Mouse (Mus musculus) left cerebral cortex, postnatal 36 days (tissue): ENCODE measurements at regions not wholly inside any gene's neighbourhood (a gene's known extent, or its start where the extent isn't known, plus 50 kb on each side); places are given as distances from the start of the nearest gene placed in this dataset.

Experiments used
- DNase-seq, 2 experiments: peaks; one replicate each; pipeline ENCODE4 v3.0.0; 2021 to 2022; ENCODE audit warnings: low spot score in 2 of 2, mixed read lengths in 1 of 2
- intact Hi-C: fragments of 180-260 bp; cut with DNase I; formaldehyde crosslinking; loops from one replicate; pipeline ENCODE4 v1.15.1; 2025

GRCm38 (mm10) chr2:57185151-57185550 lies 52.3 kb upstream of the Gpd2 start:
- no peak for DNase-seq
- intact Hi-C loops, result no loop called here

GRCm38 (mm10) chr2:57183108-57183507 lies 54.3 kb upstream of the Gpd2 start:
- intact Hi-C loops, result loop anchor here (2.0 to 5.0 kb wide), 3 partner anchors 54 to 1066 kb away; partner anchors contain the start of gene Gpd2
- DNase-seq, result peak in 1 of 2 experiments; percentile 5

GRCm38 (mm10) chr2:57181692-57182541 lies 55.5 kb upstream of the Gpd2 start:
- DNase-seq, result peak; percentile 95
- intact Hi-C loops, result loop anchor here (2.0 to 5.0 kb wide), 3 partner anchors 55 to 1065 kb away; partner anchors contain the start of gene Gpd2

- intact Hi-C loops, result loop anchor here (5.0 kb wide), 2 partner anchors 64 to 1064 kb away; no protein-coding TSS in a partner anchor
- DNase-seq, result no peak
Observed at GRCm38 (mm10) chr2:57181350-57181691, 56.1 kb upstream of the Gpd2 start.

GRCm38 (mm10) chr2:57178056-57178455 lies 54.3 kb upstream of the Nr4a2 start:
- intact Hi-C loops, result no loop called here
- peak; percentile 37 to 53 for DNase-seq

- intact Hi-C loops, result no loop called here
Observed at GRCm38 (mm10) chr2:57176547-57176946, 52.7 kb upstream of the Nr4a2 start.

GRCm38 (mm10) chr2:57175219-57175618 lies 51.4 kb upstream of the Nr4a2 start:
- no peak for DNase-seq
- intact Hi-C loops, result no loop called here

More at GRCm38 (mm10) chr2:57176547-57176946, 52.7 kb upstream of the Nr4a2 start:
- no peak for DNase-seq
